Mouse (Mus musculus): ENCODE data around the gene Sgsm3. TPM values are rescaled to one million over a fixed set of nuclear protein-coding genes. Genes with fewer than 3 reads are reported as not detected.
"Not testable (repeated sequence)": the region's sequence is repeated elsewhere in the genome, so short reads cannot be mapped to it uniquely, and the experiment has no call there.

Sgsm3 gene
- polyA plus RNA-seq (2014; fragmentation: Nextera tagmentation; extraction: Ambion mirVana) = 54.3 and 61.8 TPM in 2 replicates

DNA sequence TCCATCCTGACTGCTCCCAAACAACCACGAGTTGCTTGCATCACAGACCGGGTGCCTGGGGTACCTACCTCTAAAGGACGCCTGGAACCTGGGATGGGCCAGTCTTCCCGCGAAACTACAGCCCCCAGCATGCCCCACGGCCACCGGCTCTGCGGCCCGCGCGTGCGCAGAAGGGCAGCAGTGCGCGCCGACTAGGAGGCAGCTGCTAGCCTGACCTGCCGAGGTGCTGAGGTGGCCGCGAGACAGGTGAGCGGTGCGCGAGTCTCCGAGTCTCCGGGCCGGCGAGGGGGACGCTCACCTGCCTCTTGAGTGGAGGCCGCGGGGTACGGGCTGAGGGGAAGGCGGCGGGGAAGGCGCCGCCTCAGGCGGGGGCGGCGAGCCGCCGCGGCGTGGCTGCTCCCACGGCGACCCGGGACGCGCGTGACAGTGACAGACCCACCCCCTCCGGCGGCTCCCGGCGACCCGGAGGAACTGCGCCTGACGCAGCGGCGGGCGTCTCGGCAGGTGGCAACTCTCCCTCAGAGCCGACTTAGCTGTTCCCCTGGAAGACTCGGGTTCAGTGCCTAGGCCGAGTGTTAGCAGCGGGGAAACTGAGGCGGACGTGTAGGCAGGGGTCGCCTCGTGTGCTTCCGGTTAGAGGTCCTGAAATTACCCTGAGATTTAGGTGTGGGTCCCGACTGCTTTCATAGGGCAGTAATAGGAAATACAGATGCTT is at the start of gene Sgsm3:
TSS of gene Sgsm3 (plus strand) at position 146 of the 715 bp plus-strand sequence.
- Histone ChIP-seq H3K27me3 (ENCODE audit: control insufficient read depth, insufficient read depth, low read length) (no peaks in the 10 kb centered on the region), H3K27ac (peak within 1 kb of the TSS; percentile 23; the same call in 1 of the 2 replicates), H3K4me1 (replicated peaks; ENCODE audit: control insufficient read depth, insufficient read depth, low read length) (peaks cover 16% of the 10 kb centered on the region), H3K36me3 (replicated peaks; ENCODE audit: control insufficient read depth, insufficient read depth) (no peaks in the 10 kb centered on the region), H3K4me3 (replicated peaks; ENCODE audit: low read length) (peak within 1 kb of the TSS; percentile 80), H3K4me2 (replicated peaks) (peak within 1 kb of the TSS; percentile 70), H3K9me3 (ENCODE audit: control insufficient read depth, low read length) (no peaks in the 10 kb centered on the region), H3K9ac (peak within 1 kb of the TSS; percentile 75)
- peak; percentile 88 for DNase-seq (ENCODE audit: low spot score)
- under 1% methylated on average over 66 of the region's 67 CpGs for WGBS
- peak; percentile 91 for ATAC-seq (ENCODE audit: low FRiP score)

DNA sequence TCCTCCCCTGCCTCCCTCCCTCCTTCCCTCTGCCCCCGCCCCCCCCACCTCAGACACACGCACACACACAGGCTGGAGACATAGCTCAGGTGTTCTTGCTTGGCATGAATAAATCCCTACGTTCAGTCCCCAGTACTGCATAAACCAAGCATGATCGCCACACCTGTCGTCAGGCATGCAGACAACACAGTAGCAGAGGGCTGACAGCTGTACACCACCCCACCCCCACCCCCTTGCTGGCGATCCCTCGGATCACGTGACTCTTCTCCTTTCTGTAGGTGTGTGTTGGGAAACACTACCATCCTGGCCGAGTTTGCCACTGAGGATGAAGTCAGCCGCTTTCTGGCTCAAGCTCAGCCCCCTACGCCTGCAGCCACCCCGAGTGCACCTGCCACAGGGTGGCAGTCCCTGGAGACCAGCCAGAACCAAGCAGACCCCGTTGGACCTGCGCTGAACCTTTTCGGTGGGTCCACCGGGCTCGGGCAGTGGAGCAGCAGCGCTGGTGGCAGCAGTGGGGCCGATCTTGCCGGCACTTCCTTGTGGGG is 48.7 kb upstream of the Sgsm3 start:
- WGBS = 83% methylated on average over 20 of the region's 20 CpGs
- H3K27me3 ChIP-seq (ENCODE audit: control insufficient read depth, insufficient read depth, low read length) = no peaks in the 10 kb centered on the region
- no peak overlapping the region for H3K27ac ChIP-seq
- DNase-seq (ENCODE audit: low spot score) = no peak
- no peaks in the 10 kb centered on the region for H3K4me1 ChIP-seq (replicated peaks; ENCODE audit: control insufficient read depth, insufficient read depth, low read length)
- no peaks in the 10 kb centered on the region for H3K9me3 ChIP-seq (ENCODE audit: control insufficient read depth, low read length)
- no peak overlapping the region for H3K9ac ChIP-seq
- H3K36me3 ChIP-seq (replicated peaks; ENCODE audit: control insufficient read depth, insufficient read depth) = peaks cover 89% of the 10 kb centered on the region
- ATAC-seq (ENCODE audit: low FRiP score) = no peak
- H3K4me2 ChIP-seq (replicated peaks) = no peak overlapping the region
- no peak overlapping the region for H3K4me3 ChIP-seq (replicated peaks; ENCODE audit: low read length)

GRCm38 (mm10) chr15:80930048-80930571 is 47.5 kb upstream of the Sgsm3 start:
- H3K4me1 ChIP-seq (replicated peaks; ENCODE audit: control insufficient read depth, insufficient read depth, low read length) = no peaks in the 10 kb centered on the region
- no peak overlapping the region for H3K4me2 ChIP-seq (replicated peaks)
- ATAC-seq (ENCODE audit: low FRiP score) (no peak), DNase-seq (ENCODE audit: low spot score) (no peak)
- no peak overlapping the region for H3K4me3 ChIP-seq (replicated peaks; ENCODE audit: low read length)
- no peak overlapping the region for H3K9ac ChIP-seq
- WGBS = 32% methylated on average over 14 of the region's 16 CpGs
- no peaks in the 10 kb centered on the region for H3K27me3 ChIP-seq (ENCODE audit: control insufficient read depth, insufficient read depth, low read length)
- H3K9me3 ChIP-seq (ENCODE audit: control insufficient read depth, low read length) = no peaks in the 10 kb centered on the region
- H3K27ac ChIP-seq = no peak overlapping the region
- peaks cover 87% of the 10 kb centered on the region for H3K36me3 ChIP-seq (replicated peaks; ENCODE audit: control insufficient read depth, insufficient read depth)

DNA sequence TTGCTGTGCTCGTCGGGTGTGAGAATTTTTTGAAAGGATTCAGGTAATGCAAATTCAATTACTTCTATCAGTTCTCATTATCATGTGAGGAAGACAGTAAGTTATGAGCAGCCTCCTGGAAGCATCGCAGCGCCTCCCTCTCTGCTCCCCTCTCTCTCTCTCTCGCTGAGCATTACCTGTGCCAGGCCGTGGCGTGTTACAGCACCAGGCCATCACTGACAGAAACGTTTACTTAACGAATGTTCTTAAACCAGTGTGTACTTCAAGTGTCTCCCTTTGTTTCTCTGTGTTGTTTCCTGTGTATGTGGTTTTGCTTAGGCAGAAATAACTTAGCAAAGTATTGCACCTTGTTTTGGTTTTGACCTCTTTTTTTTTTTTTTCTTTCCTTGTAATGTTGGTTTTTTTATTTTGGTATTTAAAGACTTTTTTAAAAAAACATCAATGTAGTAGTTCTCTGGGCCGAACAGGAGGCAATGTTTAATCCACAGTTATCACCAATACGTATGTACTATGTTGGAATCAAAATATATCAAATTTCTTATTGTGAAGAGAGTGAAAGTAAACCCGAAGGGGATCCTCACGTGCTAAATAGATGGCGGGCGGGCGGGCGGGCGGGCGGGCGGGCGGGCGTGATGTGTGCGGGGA is 46.8 kb upstream of the Sgsm3 start:
- not testable (repeated sequence) for H3K27me3 ChIP-seq (ENCODE audit: control insufficient read depth, insufficient read depth, low read length); H3K4me2 ChIP-seq (replicated peaks); H3K4me1 ChIP-seq (replicated peaks; ENCODE audit: control insufficient read depth, insufficient read depth, low read length); H3K9me3 ChIP-seq (ENCODE audit: control insufficient read depth, low read length); H3K9ac ChIP-seq; DNase-seq (ENCODE audit: low spot score); H3K27ac ChIP-seq; ATAC-seq (ENCODE audit: low FRiP score); H3K4me3 ChIP-seq (replicated peaks; ENCODE audit: low read length)
- WGBS = 93% methylated on average over 23 of the region's 23 CpGs
- H3K36me3 ChIP-seq (replicated peaks; ENCODE audit: control insufficient read depth, insufficient read depth) = peaks cover 82% of the 10 kb centered on the region

DNA sequence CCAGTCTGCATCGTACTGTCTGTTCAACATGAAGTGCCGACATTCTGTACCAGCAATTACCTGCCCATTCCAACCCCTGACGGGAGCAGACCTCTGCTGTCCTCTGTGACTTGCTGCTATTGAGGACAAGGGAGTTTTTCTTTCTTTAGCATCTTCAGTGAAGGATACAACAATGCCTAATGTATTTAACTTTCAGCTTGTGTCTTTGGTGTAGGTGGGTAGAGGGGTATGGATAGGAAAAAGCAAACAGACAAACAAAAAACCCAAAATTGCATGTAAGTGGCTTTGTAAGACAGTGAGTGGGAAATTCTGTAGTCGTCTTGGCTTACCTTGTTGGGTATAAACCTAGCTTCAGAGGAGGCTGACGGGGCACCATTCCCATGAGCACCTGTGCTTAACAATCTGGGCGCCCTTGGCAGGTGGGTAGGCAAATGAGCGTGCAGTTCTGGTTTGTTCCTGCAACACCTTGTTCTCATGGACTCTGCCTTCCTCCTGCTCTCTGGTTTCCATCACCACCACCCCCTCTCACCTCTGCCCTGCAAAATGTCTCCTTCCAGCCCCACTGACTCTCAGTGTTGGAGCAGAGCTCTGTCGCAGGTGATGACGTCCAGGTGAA is 46.1 kb upstream of the Sgsm3 start:
- Histone ChIP-seq H3K4me1 (replicated peaks; ENCODE audit: control insufficient read depth, insufficient read depth, low read length) (no peaks in the 10 kb centered on the region), H3K4me3 (replicated peaks; ENCODE audit: low read length) (no peak overlapping the region), H3K36me3 (replicated peaks; ENCODE audit: control insufficient read depth, insufficient read depth) (peaks cover 78% of the 10 kb centered on the region), H3K27me3 (ENCODE audit: control insufficient read depth, insufficient read depth, low read length) (no peaks in the 10 kb centered on the region), H3K27ac (no peak overlapping the region), H3K9ac (no peak overlapping the region), H3K4me2 (replicated peaks) (no peak overlapping the region), H3K9me3 (ENCODE audit: control insufficient read depth, low read length) (no peaks in the 10 kb centered on the region)
- ATAC-seq (ENCODE audit: low FRiP score) (no peak), DNase-seq (ENCODE audit: low spot score) (no peak)
- 95% methylated on average over 9 of the region's 9 CpGs for WGBS

DNA sequence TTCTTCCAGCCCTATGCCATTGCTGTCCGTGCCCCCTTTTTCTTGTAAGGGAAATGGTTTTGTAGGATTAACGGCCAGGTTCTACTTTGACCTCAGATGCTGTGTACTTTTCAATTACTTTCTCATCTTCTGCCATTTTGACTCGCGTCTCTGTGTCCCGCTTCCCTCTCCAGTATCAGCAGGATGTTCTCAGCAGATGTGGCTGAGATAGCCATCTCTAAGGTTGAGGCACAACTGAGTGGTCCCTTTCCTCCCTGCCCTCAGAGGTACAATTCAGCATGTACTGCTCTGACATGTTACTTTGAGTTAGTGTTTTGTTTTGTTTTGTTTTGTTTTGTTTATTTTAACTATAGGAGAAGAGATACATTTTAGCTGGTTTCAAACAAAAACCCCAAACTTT is 42.7 kb upstream of the Sgsm3 start:
- H3K36me3 ChIP-seq (replicated peaks; ENCODE audit: control insufficient read depth, insufficient read depth) = peaks cover 58% of the 10 kb centered on the region
- H3K9ac ChIP-seq = no peak overlapping the region
- no peak for ATAC-seq (ENCODE audit: low FRiP score)
- DNase-seq (ENCODE audit: low spot score) = no peak
- no peak overlapping the region for H3K4me2 ChIP-seq (replicated peaks)
- no peak overlapping the region for H3K4me3 ChIP-seq (replicated peaks; ENCODE audit: low read length)
- no peak overlapping the region for H3K27ac ChIP-seq
- H3K27me3 ChIP-seq (ENCODE audit: control insufficient read depth, insufficient read depth, low read length) = no peaks in the 10 kb centered on the region
- H3K4me1 ChIP-seq (replicated peaks; ENCODE audit: control insufficient read depth, insufficient read depth, low read length) = no peaks in the 10 kb centered on the region
- H3K9me3 ChIP-seq (ENCODE audit: control insufficient read depth, low read length) = no peaks in the 10 kb centered on the region
- WGBS = 96% methylated on average over 5 of the region's 5 CpGs

GRCm38 (mm10) chr15:80936686-80937085 is 40.9 kb upstream of the Sgsm3 start:
- H3K4me3 ChIP-seq (replicated peaks; ENCODE audit: low read length) = no peak overlapping the region
- H3K4me1 ChIP-seq (replicated peaks; ENCODE audit: control insufficient read depth, insufficient read depth, low read length) = no peaks in the 10 kb centered on the region
- no peaks in the 10 kb centered on the region for H3K9me3 ChIP-seq (ENCODE audit: control insufficient read depth, low read length)
- H3K27me3 ChIP-seq (ENCODE audit: control insufficient read depth, insufficient read depth, low read length) = no peaks in the 10 kb centered on the region
- no peak overlapping the region for H3K4me2 ChIP-seq (replicated peaks)
- H3K9ac ChIP-seq = no peak overlapping the region
- DNase-seq (ENCODE audit: low spot score) (no peak), ATAC-seq (ENCODE audit: low FRiP score) (no peak)
- H3K27ac ChIP-seq = no peak overlapping the region
- peaks cover 49% of the 10 kb centered on the region for H3K36me3 ChIP-seq (replicated peaks; ENCODE audit: control insufficient read depth, insufficient read depth)
- 68% methylated on average over 3 of the region's 3 CpGs for WGBS

GRCm38 (mm10) chr15:80938615-80939014 is 39.0 kb upstream of the Sgsm3 start:
- Histone ChIP-seq H3K27me3 (ENCODE audit: control insufficient read depth, insufficient read depth, low read length) (no peaks in the 10 kb centered on the region), H3K27ac (no peak overlapping the region), H3K36me3 (replicated peaks; ENCODE audit: control insufficient read depth, insufficient read depth) (peaks cover 35% of the 10 kb centered on the region), H3K4me1 (replicated peaks; ENCODE audit: control insufficient read depth, insufficient read depth, low read length) (no peaks in the 10 kb centered on the region), H3K4me2 (replicated peaks) (no peak overlapping the region), H3K9ac (no peak overlapping the region), H3K4me3 (replicated peaks; ENCODE audit: low read length) (no peak overlapping the region), H3K9me3 (ENCODE audit: control insufficient read depth, low read length) (no peaks in the 10 kb centered on the region)
- WGBS = 91% methylated on average over 4 of the region's 4 CpGs
- ATAC-seq (ENCODE audit: low FRiP score) (no peak), DNase-seq (ENCODE audit: low spot score) (no peak)

GRCm38 (mm10) chr15:80939401-80939800 is 38.2 kb upstream of the Sgsm3 start:
- Histone ChIP-seq H3K9me3 (ENCODE audit: control insufficient read depth, low read length) (no peaks in the 10 kb centered on the region), H3K4me1 (replicated peaks; ENCODE audit: control insufficient read depth, insufficient read depth, low read length) (no peaks in the 10 kb centered on the region), H3K9ac (no peak overlapping the region), H3K27me3 (ENCODE audit: control insufficient read depth, insufficient read depth, low read length) (no peaks in the 10 kb centered on the region), H3K4me2 (replicated peaks) (no peak overlapping the region), H3K4me3 (replicated peaks; ENCODE audit: low read length) (no peak overlapping the region), H3K27ac (no peak overlapping the region), H3K36me3 (replicated peaks; ENCODE audit: control insufficient read depth, insufficient read depth) (peaks cover 28% of the 10 kb centered on the region; the same call in 1 of the 2 replicates)
- DNase-seq (ENCODE audit: low spot score) (no peak), ATAC-seq (ENCODE audit: low FRiP score) (no peak)
- 81% methylated on average over 5 of the region's 5 CpGs for WGBS
